Mouse (Mus musculus): Measurements from ENCODE around the gene Scyl2. TPM values are rescaled to one million over a fixed set of nuclear protein-coding genes. Genes with fewer than 3 reads are reported as not detected.

The Scyl2 gene
- polyA plus RNA-seq, 2 experiments from 2014 or later, result 7.6 to 9.0 TPM

DNA sequence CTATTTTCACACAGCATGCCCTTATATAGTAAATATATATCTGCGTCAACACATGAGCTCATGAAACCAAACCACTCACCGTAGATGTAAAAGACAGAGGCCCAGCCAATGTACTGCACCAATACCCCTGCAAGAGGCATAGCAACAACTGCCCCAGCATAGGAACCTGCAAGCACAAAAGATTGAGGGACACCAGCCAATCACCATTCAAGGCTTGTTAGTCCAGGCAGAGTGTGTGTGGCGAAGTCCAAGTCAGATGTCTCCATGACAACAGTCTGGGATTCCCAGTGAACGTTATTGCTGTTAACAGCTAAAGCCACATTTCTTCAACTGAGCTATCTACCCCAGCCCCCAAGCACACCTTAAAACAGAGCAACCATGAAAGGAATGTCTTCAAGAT is 93.3 kb downstream of the Scyl2 start:
- ATAC-seq, result no peak

DNA sequence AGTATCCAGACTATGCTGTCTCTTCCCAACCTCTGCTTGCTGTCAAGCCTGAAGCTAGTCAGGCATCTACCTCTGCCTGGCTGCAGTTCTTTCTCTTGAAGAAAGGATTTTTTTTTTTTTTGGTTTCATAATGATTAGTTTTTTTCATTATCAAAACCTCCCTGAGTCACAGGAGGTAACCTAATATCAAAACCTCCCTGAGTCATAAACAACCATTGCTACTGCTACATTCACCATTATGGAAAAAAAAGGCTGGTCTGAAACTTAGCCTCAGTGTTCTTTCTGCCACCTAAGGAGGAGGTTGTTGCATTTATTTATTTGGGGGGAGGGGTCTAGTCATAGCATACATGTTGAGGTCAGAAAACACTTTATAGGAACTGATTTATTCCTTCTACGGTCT is 96.2 kb downstream of the Scyl2 start:
- peak; percentile 59 for ATAC-seq

Other genes with a start within 250 kb of the Scyl2 start
- gene Gas2l3, start 242.3 kb downstream of the Scyl2 start, polyA plus RNA-seq (2017; shearing (Covaris generic)), result 1 to 10 TPM; 3.0 to 4.0 TPM
- not detected for gene Nr1h4, start 152.7 kb downstream of the Scyl2 start, polyA plus RNA-seq (2017; shearing (Covaris generic))
- gene Slc17a8, start 65.0 kb downstream of the Scyl2 start, polyA plus RNA-seq (2017; shearing (Covaris generic)), result under 1 TPM in 1 of 2 experiments, not detected in 1; 0.29 TPM
- gene Actr6, start 46.0 kb upstream of the Scyl2 start, polyA plus RNA-seq (2017; shearing (Covaris generic)), result 10 to 100 TPM; 46.8 to 50.2 TPM
- gene Uhrf1bp1l, start 58.7 kb upstream of the Scyl2 start, polyA plus RNA-seq (2017; shearing (Covaris generic)), result 10 to 100 TPM; 24.6 to 33.1 TPM
- under 1 TPM in 1 of 2 experiments, not detected in 1; 0.19 TPM for gene Anks1b, start 187.2 kb upstream of the Scyl2 start, polyA plus RNA-seq (2017; shearing (Covaris generic))

Data from activated CD4-positive, CD25-positive, alpha-beta regulatory T cell, adult 4 months (primary cell).